Mouse (Mus musculus) MEL (cell line): ENCODE data around the gene Syt16. TPM values are rescaled to one million over a fixed set of nuclear protein-coding genes. Genes with fewer than 3 reads are reported as not detected.

ENCODE experiments used
- DNase-seq: peaks from one replicate; pipeline ENCODE4 v3.0.0; 2011; ENCODE audit warnings: low read depth, low spot score
- H3K27ac ChIP-seq: 2 replicates; pipeline ENCODE4 v1.5.1; 2012; ENCODE audit warnings: low read depth, mild to moderate bottlenecking, control low read depth, low read length, moderate library complexity; ENCODE audit not compliant: control insufficient read depth
- H3K27me3 ChIP-seq, 2 experiments: fragments of 150-350 bp in 1 of 2; sonication (generic) in 1 of 2; 2 replicates each; pipeline ENCODE4 v1.6.1; 2012; ENCODE audit warnings: low read length in 2 of 2, mild to moderate bottlenecking in 2 of 2, improper control_type of control experiment in 1 of 2, moderate library complexity in 1 of 2; ENCODE audit not compliant: insufficient read depth in 2 of 2, control insufficient read depth in 1 of 2
- H3K36me3 ChIP-seq, 2 experiments: 2 replicates each; pipeline ENCODE4 v1.6.1; 2012 to 2014; ENCODE audit warnings: low read length in 2 of 2, improper control_type of control experiment in 1 of 2, inconsistent platforms in 1 of 2, mild to moderate bottlenecking in 1 of 2; ENCODE audit not compliant: insufficient read depth in 2 of 2, control insufficient read depth in 1 of 2
- H3K4me1 ChIP-seq, 2 experiments: fragments of 150-350 bp in 1 of 2; sonication (generic) in 1 of 2; 2 replicates each; pipeline ENCODE4 v1.6.1; 2012; ENCODE audit warnings: low read length in 2 of 2, improper control_type of control experiment in 1 of 2, mild to moderate bottlenecking in 1 of 2; ENCODE audit not compliant: insufficient read depth in 2 of 2, control insufficient read depth in 1 of 2
- H3K4me3 ChIP-seq, 2 experiments: fragments of 150-350 bp in 1 of 2; sonication (generic) in 1 of 2; 2 replicates each; pipeline ENCODE4 v1.5.1; 2012; ENCODE audit warnings: low read depth in 2 of 2, low read length in 2 of 2, mild to moderate bottlenecking in 2 of 2, moderate library complexity in 2 of 2, control low read depth in 1 of 2, improper control_type of control experiment in 1 of 2; ENCODE audit not compliant: control insufficient read depth in 1 of 2, insufficient read depth in 1 of 2
- H3K79me2 ChIP-seq: 2 replicates; pipeline ENCODE4 v1.6.1; 2012; ENCODE audit warnings: mild to moderate bottlenecking, low read length, moderate library complexity; ENCODE audit not compliant: control insufficient read depth, poor library complexity, insufficient read depth
- H3K9ac ChIP-seq: 2 replicates; pipeline ENCODE4 v1.6.1; 2012; ENCODE audit warnings: low read depth, mild to moderate bottlenecking, control low read depth, low read length, moderate library complexity; ENCODE audit not compliant: control insufficient read depth, poor library complexity, severe bottlenecking
- H3K9me3 ChIP-seq: fragments of 150-350 bp; sonication (generic); replicated peaks from 2 replicates; pipeline ENCODE4 v1.6.1; 2012; ENCODE audit warnings: mild to moderate bottlenecking, low read length, improper control_type of control experiment, moderate library complexity; ENCODE audit not compliant: insufficient read depth
- E2F4 ChIP-seq: IDR thresholded peaks from 2 replicates; pipeline ENCODE4 v1.6.1; 2011; ENCODE audit warnings: low read depth, low read length, improper control_type of control experiment, borderline replicate concordance
- EP300 ChIP-seq, 2 experiments: IDR thresholded peaks; 2 replicates each; pipeline ENCODE4 v1.6.1; 2011; ENCODE audit warnings: improper control_type of control experiment in 2 of 2, low read length in 2 of 2, low read depth in 1 of 2, mild to moderate bottlenecking in 1 of 2
- GABPA ChIP-seq: IDR thresholded peaks from 2 replicates; pipeline ENCODE4 v1.6.1; 2012; ENCODE audit warnings: low read depth, mild to moderate bottlenecking, inconsistent platforms, low read length, improper control_type of control experiment, moderate library complexity
- GATA1 ChIP-seq: IDR thresholded peaks from 2 replicates; pipeline ENCODE4 v1.6.1; 2011; ENCODE audit warnings: low read depth, low read length, improper control_type of control experiment
- JUND ChIP-seq: IDR thresholded peaks from 2 replicates; pipeline ENCODE4 v1.6.1; 2011; ENCODE audit warnings: low read depth, mild to moderate bottlenecking, improper control_type of control experiment, low read length
- KAT2A ChIP-seq: conservative IDR thresholded peaks from 2 replicates; pipeline ENCODE4 v1.6.1; 2012; ENCODE audit warnings: low read depth, low read length, improper control_type of control experiment, inconsistent platforms
- MAFK ChIP-seq: IDR thresholded peaks from 2 replicates; pipeline ENCODE4 v1.6.1; 2011; ENCODE audit warnings: low read depth, mild to moderate bottlenecking, low read length, improper control_type of control experiment, borderline replicate concordance
- MEF2A ChIP-seq: IDR thresholded peaks from 2 replicates; pipeline ENCODE4 v1.6.1; 2014; ENCODE audit warnings: low read depth, mild to moderate bottlenecking, inconsistent platforms, low read length, improper control_type of control experiment; ENCODE audit not compliant: poor library complexity, insufficient replicate concordance, severe bottlenecking; ENCODE audit errors: extremely low read depth
- MXI1 ChIP-seq: IDR thresholded peaks from 2 replicates; pipeline ENCODE4 v1.6.1; 2011; ENCODE audit warnings: mild to moderate bottlenecking, low read depth, low read length, improper control_type of control experiment
- MYB ChIP-seq: IDR thresholded peaks from 2 replicates; pipeline ENCODE4 v1.6.1; 2011; ENCODE audit warnings: mild to moderate bottlenecking, low read depth, low read length, improper control_type of control experiment
- MYC ChIP-seq: IDR thresholded peaks from 2 replicates; pipeline ENCODE4 v1.6.1; 2011; ENCODE audit warnings: low read depth, mild to moderate bottlenecking, low read length, improper control_type of control experiment, moderate library complexity
- NELFE ChIP-seq: IDR thresholded peaks from 2 replicates; pipeline ENCODE4 v1.6.1; 2011; ENCODE audit warnings: low read depth, low read length, improper control_type of control experiment
- POLR2A ChIP-seq, 2 experiments: IDR thresholded peaks; 2 replicates each; pipeline ENCODE4 v1.6.1; 2011 to 2012; ENCODE audit warnings: low read length in 2 of 2, mild to moderate bottlenecking in 2 of 2, control low read depth in 1 of 2, improper control_type of control experiment in 1 of 2, low read depth in 1 of 2, moderate library complexity in 1 of 2; ENCODE audit not compliant: control insufficient read depth in 1 of 2, insufficient read depth in 1 of 2, poor library complexity in 1 of 2
- POLR2AphosphoS2 ChIP-seq: IDR thresholded peaks from 2 replicates; pipeline ENCODE4 v1.6.1; 2011; ENCODE audit warnings: low read length, improper control_type of control experiment
- POLR2AphosphoS5 ChIP-seq: IDR thresholded peaks from 2 replicates; pipeline ENCODE4 v1.6.1; 2012; ENCODE audit warnings: low read depth, borderline replicate concordance, mild to moderate bottlenecking, inconsistent platforms, low read length, moderate library complexity, mixed read lengths
- RCOR1 ChIP-seq: IDR thresholded peaks from 2 replicates; pipeline ENCODE4 v1.6.1; 2012; ENCODE audit warnings: low read depth, mild to moderate bottlenecking, inconsistent platforms, low read length, improper control_type of control experiment
- TAL1 ChIP-seq: IDR thresholded peaks from 2 replicates; pipeline ENCODE4 v1.6.1; 2012; ENCODE audit warnings: mild to moderate bottlenecking, inconsistent platforms, low read length, moderate library complexity, mixed read lengths
- USF2 ChIP-seq, 2 experiments: IDR thresholded peaks; 2 replicates each; pipeline ENCODE4 v1.6.1; 2011 to 2012; ENCODE audit warnings: improper control_type of control experiment in 2 of 2, low read length in 2 of 2, borderline replicate concordance in 1 of 2, inconsistent platforms in 1 of 2, low read depth in 1 of 2, mild to moderate bottlenecking in 1 of 2; ENCODE audit not compliant: insufficient read depth in 1 of 2
- ZC3H11A ChIP-seq: IDR thresholded peaks from 2 replicates; pipeline ENCODE4 v1.6.1; 2012; ENCODE audit warnings: low read depth, mild to moderate bottlenecking, inconsistent platforms, low read length, improper control_type of control experiment
- ZNF384 ChIP-seq: IDR thresholded peaks from 2 replicates; pipeline ENCODE4 v1.6.1; 2012; ENCODE audit warnings: low read depth, mild to moderate bottlenecking, inconsistent platforms, low read length, improper control_type of control experiment
- polyA plus RNA-seq, 2 experiments: library from polyadenylated mRNA; stranded (reverse) in 1 of 2; unstranded in 1 of 2; fragments of >175 nt in 1 of 2; fragments of >200 nt in 1 of 2; gene quantifications; 2 replicates each; pipeline versions ENCODE4 v1.2.1 to v1.2.4; 2012; ENCODE audit warnings: low replicate concordance in 2 of 2, low read depth in 1 of 2; ENCODE audit not compliant: insufficient read length in 2 of 2, insufficient read depth in 1 of 2, missing spikeins in 1 of 2
- total RNA-seq: library from RNA; depleted of rRNA; stranded (reverse); fragments of 300-350 nt; gene quantifications from 2 replicates; pipeline ENCODE4 v1.2.3, GENCODE M21; 2012

The Syt16 gene
- total and polyA plus RNA-seq, 3 experiments = 0.07 TPM; not detected in 2

DNA sequence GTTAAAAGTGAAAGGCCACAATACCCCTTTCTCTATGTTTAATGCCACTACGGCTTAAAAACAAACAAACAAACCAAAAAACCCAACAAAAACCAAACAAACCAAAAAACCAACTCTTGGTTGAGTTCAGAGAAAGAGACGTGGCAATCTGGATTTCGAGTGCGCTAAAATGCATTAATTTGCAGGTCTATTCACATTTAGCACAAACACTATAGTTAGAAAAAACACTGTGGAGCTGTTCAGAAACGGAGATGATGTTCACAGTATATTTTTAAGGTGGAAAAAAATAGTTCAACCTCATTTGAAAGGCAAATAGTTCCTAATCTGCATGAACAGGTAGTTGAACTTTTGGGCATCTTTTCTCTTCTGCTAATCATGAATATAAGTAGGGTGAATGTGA, 192.8 kb downstream of the Syt16 start:
- no peak for TF ChIP-seq USF2 (IDR thresholded peaks at IDR 0.05; ENCODE audit: borderline replicate concordance in 1 of 2, insufficient read depth in 1 of 2, low read depth in 1 of 2, low read length in 2 of 2)
- TF ChIP-seq RCOR1 = no peak
- TF ChIP-seq GATA1 = no peak
- H3K27ac ChIP-seq = no peak overlapping the region
- H3K79me2 ChIP-seq = no peaks in the 10 kb centered on the region
- no peaks in the 10 kb centered on the region for H3K4me1 ChIP-seq
- H3K9ac ChIP-seq = no peak overlapping the region
- no peak for DNase-seq
- H3K9me3 ChIP-seq = no peaks in the 10 kb centered on the region
- H3K36me3 ChIP-seq = no peaks in the 10 kb centered on the region
- H3K4me3 ChIP-seq = no peak overlapping the region
- H3K27me3 ChIP-seq = no peaks in the 10 kb centered on the region

DNA sequence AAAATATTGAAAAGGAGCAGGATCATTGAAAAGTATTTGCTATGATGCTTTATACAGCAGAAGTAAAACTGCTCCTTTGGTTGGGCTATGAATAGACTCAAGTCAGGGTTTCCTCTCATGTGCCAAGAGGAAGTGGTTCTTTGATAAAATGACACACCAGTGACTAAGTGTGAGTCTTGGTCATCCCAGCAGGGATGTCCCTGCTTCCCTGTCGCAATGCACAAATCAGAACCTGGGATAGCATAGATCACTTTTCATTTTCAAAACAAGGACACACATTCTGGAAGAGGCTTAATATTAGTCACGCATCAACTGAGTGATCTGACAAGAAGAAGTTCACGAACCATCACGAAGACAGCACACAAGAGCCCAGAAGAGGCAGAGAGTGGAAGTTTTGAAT, 195.1 kb downstream of the Syt16 start:
- TF ChIP-seq JUND = no peak
- no peak for TF ChIP-seq POLR2A (IDR thresholded peaks at IDR 0.05; ENCODE audit: control insufficient read depth in 1 of 2, insufficient read depth in 1 of 2, low read depth in 1 of 2, low read length in 2 of 2, poor library complexity in 1 of 2)
- TF ChIP-seq EP300 (IDR thresholded peaks at IDR 0.05; ENCODE audit: low read depth in 1 of 2, low read length in 2 of 2) = no peak
- TF ChIP-seq RCOR1 = no peak
- TF ChIP-seq POLR2AphosphoS2 = no peak
- no peak for TF ChIP-seq POLR2AphosphoS5
- TF ChIP-seq MYB = no peak
- TF ChIP-seq MAFK = no peak
- Histone ChIP-seq H3K4me1 (no peaks in the 10 kb centered on the region), H3K27me3 (no peaks in the 10 kb centered on the region), H3K36me3 (no peaks in the 10 kb centered on the region), H3K9me3 (no peaks in the 10 kb centered on the region), H3K9ac (no peak overlapping the region), H3K27ac (no peak overlapping the region), H3K4me3 (no peak overlapping the region), H3K79me2 (no peaks in the 10 kb centered on the region)
- peak; percentile 5 for DNase-seq

DNA sequence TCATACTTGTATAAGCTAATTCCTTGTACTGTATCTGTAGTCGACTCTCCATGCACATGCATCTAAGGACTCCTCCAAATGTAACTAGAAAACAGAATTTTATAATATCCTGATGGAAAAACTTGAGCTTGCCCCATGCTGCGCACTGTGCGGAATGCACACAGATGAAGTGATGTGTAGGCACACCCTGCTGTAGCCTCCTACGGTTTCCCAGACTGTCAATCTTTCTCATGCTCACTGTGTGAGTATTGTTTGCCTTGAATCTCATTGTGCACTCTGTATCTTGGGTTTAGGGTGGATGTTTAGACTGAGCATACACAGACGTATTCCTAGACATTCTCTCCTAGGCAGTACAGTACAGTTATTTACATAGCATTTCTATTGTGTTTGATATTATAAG, 203.9 kb downstream of the Syt16 start:
- DNase-seq = no peak
- no peak for TF ChIP-seq MYB
- no peak for TF ChIP-seq GATA1
- TF ChIP-seq MYC = no peak
- no peak for TF ChIP-seq E2F4
- TF ChIP-seq NELFE = no peak
- no peak for TF ChIP-seq KAT2A
- TF ChIP-seq TAL1 = no peak
- TF ChIP-seq USF2 (IDR thresholded peaks at IDR 0.05; ENCODE audit: borderline replicate concordance in 1 of 2, insufficient read depth in 1 of 2, low read depth in 1 of 2, low read length in 2 of 2) = no peak
- no peak for TF ChIP-seq MXI1
- no peak for TF ChIP-seq ZNF384
- TF ChIP-seq MAFK = no peak
- no peak for TF ChIP-seq EP300 (IDR thresholded peaks at IDR 0.05; ENCODE audit: low read depth in 1 of 2, low read length in 2 of 2)
- no peak for TF ChIP-seq MEF2A
- no peak for TF ChIP-seq GABPA
- TF ChIP-seq ZC3H11A = no peak
- Histone ChIP-seq H3K79me2 (no peaks in the 10 kb centered on the region), H3K4me3 (no peak overlapping the region), H3K9me3 (no peaks in the 10 kb centered on the region), H3K27ac (no peak overlapping the region), H3K9ac (no peak overlapping the region), H3K27me3 (no peaks in the 10 kb centered on the region), H3K36me3 (no peaks in the 10 kb centered on the region), H3K4me1 (no peaks in the 10 kb centered on the region)
